Mouse (Mus musculus) liver, embryonic 14.5 days (tissue): ENCODE data around the gene Sf3b4. TPM values are rescaled to one million over a fixed set of nuclear protein-coding genes. Genes with fewer than 3 reads are reported as not detected.
A peak's percentile ranks its signal among the peaks of the same experiment; 100 is the strongest.
"Not testable (repeated sequence)": the region's sequence is repeated elsewhere in the genome, so short reads cannot be mapped to it uniquely, and the experiment has no call there.

Experiments
- ATAC-seq: fragments of 200-750 bp; cut with Nextera tagmentation; 2 replicates; pipeline ENCODE4 v1.8.0; 2017; ENCODE audit warnings: moderate number of reproducible peaks, mild to moderate bottlenecking, moderate library complexity; ENCODE audit not compliant: insufficient read depth
- DNase-seq, 3 experiments: peaks; one replicate each; pipeline ENCODE4 v3.0.0-alpha.2; 2012 to 2013; ENCODE audit warnings: low read depth in 3 of 3, low spot score in 3 of 3
- H3K27ac ChIP-seq: fragments of 300-500 bp; sonication (generic); 2 replicates; pipeline ENCODE4 v1.5.1; 2014; ENCODE audit warnings: moderate library complexity, mild to moderate bottlenecking, control low read depth, inconsistent platforms
- H3K27me3 ChIP-seq: fragments of 300-500 bp; sonication (generic); 2 replicates; pipeline ENCODE4 v1.6.1; 2014; ENCODE audit warnings: mild to moderate bottlenecking, low read length, moderate library complexity; ENCODE audit not compliant: control insufficient read depth, insufficient read depth
- H3K36me3 ChIP-seq: fragments of 300-500 bp; sonication (generic); replicated peaks from 2 replicates; pipeline ENCODE4 v1.6.1; 2014; ENCODE audit warnings: low read depth; ENCODE audit not compliant: control insufficient read depth, insufficient read depth
- H3K4me1 ChIP-seq, 2 experiments: fragments of 200-500 bp in 1 of 2; fragments of 300-500 bp in 1 of 2; sonication (generic) in 1 of 2; replicated peaks; 2 replicates each; pipeline ENCODE4 v1.6.1; 2012 to 2014; ENCODE audit warnings: antibody characterized with exemption in 1 of 2, inconsistent platforms in 1 of 2, low read length in 1 of 2; ENCODE audit not compliant: control insufficient read depth in 2 of 2, insufficient read depth in 2 of 2
- H3K4me2 ChIP-seq: fragments of 300-500 bp; sonication (generic); 2 replicates; pipeline ENCODE4 v1.6.1; 2014; ENCODE audit warnings: low read depth, mild to moderate bottlenecking, control low read depth, moderate library complexity
- H3K4me3 ChIP-seq, 2 experiments: fragments of 200-500 bp in 1 of 2; fragments of 300-500 bp in 1 of 2; sonication (generic) in 1 of 2; 2 replicates each; pipeline ENCODE4 v1.5.1; 2012 to 2014; ENCODE audit warnings: low read depth in 2 of 2, low read length in 2 of 2, mild to moderate bottlenecking in 2 of 2, control low read depth in 1 of 2, inconsistent platforms in 1 of 2, moderate library complexity in 1 of 2; ENCODE audit not compliant: insufficient read depth in 1 of 2
- H3K9ac ChIP-seq: fragments of 300-500 bp; sonication (generic); replicated peaks from 2 replicates; pipeline ENCODE4 v1.6.1; 2014; ENCODE audit warnings: mild to moderate bottlenecking, control low read depth, moderate library complexity
- H3K9me3 ChIP-seq: fragments of 300-500 bp; sonication (generic); 2 replicates; pipeline ENCODE4 v1.6.1; 2016; ENCODE audit warnings: low read length, mixed read lengths; ENCODE audit not compliant: control insufficient read depth
- CTCF ChIP-seq: IDR thresholded peaks from 2 replicates; pipeline ENCODE4 v1.5.1; 2016; ENCODE audit warnings: antibody characterized with exemption, low read depth, control low read depth
- EP300 ChIP-seq: IDR thresholded peaks from 2 replicates; pipeline ENCODE4 v1.6.1; 2016; ENCODE audit warnings: antibody characterized with exemption, low read depth
- WGBS: fragments of 180-500 bp; shearing (Covaris S2); extraction: QIAGEN DNeasy Blood & Tissue Kit; methylation state at CpG from one replicate; pipeline ENCODE4 v1.1.7; 2014; ENCODE audit not compliant: insufficient replicate concordance; 5-methylcytosine and 5-hydroxymethylcytosine counted together
- polyA plus RNA-seq, 2 experiments: library from polyadenylated mRNA; depleted of rRNA in 1 of 2; stranded (reverse) in 1 of 2; unstranded in 1 of 2; fragments of >200 nt; fragmentation: Nextera tagmentation in 1 of 2; extraction: Ambion mirVana in 1 of 2; gene quantifications; 2 replicates each; pipeline versions ENCODE4 v1.2.1 to v1.2.3; 2012 to 2014

Sf3b4 gene
- polyA plus RNA-seq, 2 experiments, result 48.2 to 75.4 TPM

DNA sequence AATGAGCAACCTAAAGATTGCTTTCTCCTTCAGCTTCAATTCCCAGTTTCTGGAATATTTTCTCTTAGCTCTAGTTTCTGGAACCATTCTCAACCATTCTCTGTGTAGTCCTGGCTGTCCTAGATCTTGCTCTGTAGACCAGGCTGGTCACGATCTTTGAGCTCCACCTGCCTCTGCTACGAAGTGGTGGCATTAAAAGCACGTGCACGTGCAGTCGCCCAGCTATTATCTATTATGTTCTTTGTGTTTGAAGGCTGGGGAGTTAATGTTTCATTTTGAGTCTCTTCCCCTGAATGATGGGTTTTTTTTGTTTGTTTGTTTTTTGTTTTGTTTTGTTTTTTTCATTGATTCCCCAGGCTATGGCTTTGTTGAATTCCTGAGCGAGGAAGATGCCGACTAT lies 1.1 kb downstream of the Sf3b4 start:
- Histone ChIP-seq H3K4me2 (peak overlapping the region; percentile 94), H3K4me1 (peaks cover 7 to 12% of the 10 kb centered on the region in 2 experiments; a peak in 3 of 4 replicates), H3K9ac (peak overlapping the region; percentile 90), H3K9me3 (no peaks in the 10 kb centered on the region), H3K4me3 (peak overlapping the region; percentile 65 to 93), H3K27me3 (no peaks in the 10 kb centered on the region), H3K27ac (no peak overlapping the region), H3K36me3 (peaks cover 38% of the 10 kb centered on the region)
- ATAC-seq, result no peak
- TF ChIP-seq EP300 (no peak), CTCF (no peak)
- no peak for DNase-seq
- 25% methylated on average over 7 of the region's 7 CpGs for WGBS

- peaks cover 38% of the 10 kb centered on the region for H3K36me3 ChIP-seq
- H3K9ac ChIP-seq, result not testable (repeated sequence)
Observed at GRCm38 (mm10) chr3:96174042-96174441, 1.9 kb downstream of the Sf3b4 start.

GRCm38 (mm10) chr3:96175251-96175650 lies 3.1 kb downstream of the Sf3b4 start:
- H3K27ac ChIP-seq, result no peak overlapping the region
- TF ChIP-seq EP300, result no peak
- TF ChIP-seq CTCF, result no peak
- DNase-seq, result no peak
- 81% methylated on average over 6 of the region's 6 CpGs for WGBS
- peaks cover 7 to 12% of the 10 kb centered on the region in 2 experiments; a peak in 3 of 4 replicates for H3K4me1 ChIP-seq
- H3K9ac ChIP-seq, result no peak overlapping the region
- H3K4me2 ChIP-seq, result no peak overlapping the region
- no peaks in the 10 kb centered on the region for H3K9me3 ChIP-seq
- peaks cover 38% of the 10 kb centered on the region for H3K36me3 ChIP-seq
- ATAC-seq, result no peak
- no peak overlapping the region for H3K4me3 ChIP-seq
- H3K27me3 ChIP-seq, result no peaks in the 10 kb centered on the region

More at GRCm38 (mm10) chr3:96174042-96174441, 1.9 kb downstream of the Sf3b4 start:
- H3K9me3 ChIP-seq, H3K27me3 ChIP-seq, H3K27ac ChIP-seq, ATAC-seq, DNase-seq: not testable (repeated sequence)
- WGBS, result 75% methylated on average over 4 of the region's 4 CpGs
- Histone ChIP-seq H3K4me3 (0 out of 4 replicates have a peak overlapping the region, but pooled peaks have one; percentile 2 to 14), H3K4me2 (peak overlapping the region; percentile 94), H3K4me1 (peaks cover 7 to 12% of the 10 kb centered on the region in 2 experiments; a peak in 3 of 4 replicates)

DNA sequence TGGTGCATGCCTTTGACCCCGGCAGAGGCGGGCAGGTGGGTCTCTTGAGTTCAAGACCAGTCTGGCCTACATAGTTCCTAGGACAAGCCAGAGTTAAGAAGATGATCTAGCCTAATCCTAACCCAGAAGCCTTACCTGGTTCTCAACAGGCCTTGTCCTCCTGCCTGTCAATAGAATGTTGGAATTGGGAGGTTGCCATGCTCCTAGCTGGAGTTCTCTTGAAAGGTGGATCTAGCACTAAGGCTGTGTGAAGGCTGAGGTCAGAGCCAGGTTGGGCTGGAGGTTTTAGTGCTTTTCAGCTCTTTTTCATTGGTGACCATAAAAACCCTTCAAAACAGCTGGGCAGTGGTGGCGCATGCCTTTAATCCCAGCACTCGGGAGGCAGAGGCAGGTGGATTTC lies 6.3 kb downstream of the Sf3b4 start:
- H3K4me2 ChIP-seq, result no peak overlapping the region
- peaks cover 0 to 9% of the 10 kb centered on the region in 2 experiments; a peak in 2 of 4 replicates for H3K4me1 ChIP-seq
- 81% methylated on average over 4 of the region's 4 CpGs for WGBS
- TF ChIP-seq CTCF (no peak), EP300 (no peak)
- peaks cover 38% of the 10 kb centered on the region for H3K36me3 ChIP-seq
- no peak overlapping the region for H3K4me3 ChIP-seq
- no peak overlapping the region for H3K27ac ChIP-seq
- no peaks in the 10 kb centered on the region for H3K9me3 ChIP-seq
- no peak overlapping the region for H3K9ac ChIP-seq
- H3K27me3 ChIP-seq, result peaks cover 3% of the 10 kb centered on the region; the same call in 1 of the 2 replicates
- DNase-seq (no peak), ATAC-seq (no peak)

DNA sequence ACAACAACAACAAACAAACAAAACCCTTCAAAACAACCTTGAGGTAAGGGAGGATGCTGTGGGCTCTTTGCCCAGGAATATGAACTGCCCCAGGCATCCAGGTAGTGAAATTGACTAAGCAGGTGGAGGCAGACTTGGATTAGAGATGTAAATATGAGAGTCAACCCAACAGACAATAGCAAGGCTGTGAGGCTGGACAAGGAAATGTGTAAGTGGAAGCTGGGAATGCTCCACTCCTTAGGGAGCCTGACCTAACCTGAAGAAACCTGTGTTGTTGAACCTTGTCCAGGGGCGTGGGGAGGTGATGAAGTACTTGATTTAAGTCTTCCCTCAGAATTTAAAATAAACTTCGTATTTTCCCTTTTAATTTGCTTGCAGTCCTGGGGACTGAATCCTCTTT lies 6.8 kb downstream of the Sf3b4 start:
- ATAC-seq, result no peak
- Histone ChIP-seq H3K27me3 (peaks cover 3% of the 10 kb centered on the region; the same call in 1 of the 2 replicates), H3K9ac (no peak overlapping the region), H3K27ac (no peak overlapping the region), H3K4me3 (no peak overlapping the region), H3K9me3 (no peaks in the 10 kb centered on the region), H3K36me3 (peaks cover 37% of the 10 kb centered on the region), H3K4me1 (peaks cover 0 to 9% of the 10 kb centered on the region in 2 experiments; a peak in 2 of 4 replicates), H3K4me2 (no peak overlapping the region)
- no peak for DNase-seq
- WGBS, result 61% methylated on average over 2 of the region's 2 CpGs
- TF ChIP-seq CTCF (no peak), EP300 (no peak)
